ENCODE assay signal across 11 mouse cellular contexts in the genomic region with DNA sequence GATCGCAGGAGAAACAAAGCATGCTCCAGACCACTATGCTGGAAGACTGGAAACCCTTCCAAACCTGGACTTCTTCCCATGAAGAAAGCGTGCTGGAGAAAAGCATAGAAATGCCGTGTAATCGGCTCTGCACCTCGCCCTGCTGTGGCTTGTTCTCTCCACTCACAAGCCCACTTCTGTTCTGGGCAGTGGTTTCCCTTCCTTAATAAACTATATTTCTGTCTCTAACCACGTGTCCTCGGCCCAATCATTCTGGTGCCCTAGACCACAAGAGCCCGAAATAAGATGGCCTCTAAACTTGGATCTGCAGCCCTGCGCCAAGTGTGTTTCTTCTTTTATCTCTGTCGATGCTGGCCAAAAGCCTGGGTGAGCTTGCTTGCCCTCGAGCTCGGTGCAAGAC. TPM values are rescaled to one million over a fixed set of nuclear protein-coding genes. Genes with fewer than 3 reads are reported as not detected.
DNase-seq lines count a peak whose midpoint lies in the region; ATAC-seq and TF ChIP-seq lines count a peak whose summit lies in the region.
"Had no signal": no experiment of that assay in that cellular context is flagged by ENCODE, and none has a peak within 500 bp of the region (broad histone marks: within the 10 kb centered on the region; RNA-seq: fewer than 3 reads in every experiment).

No protein-coding gene starts in this region.

- no peaks in the 10 kb centered on the region for H3K27me3 ChIP-seq in intestine, embryonic 16.5 days (replicated peaks; ENCODE audit: control insufficient read depth, insufficient read depth, low read length)
- H3K27me3 ChIP-seq in intestine, embryonic 15.5 days (replicated peaks), result no peaks in the 10 kb centered on the region
- no peaks in the 10 kb centered on the region for H3K27me3 ChIP-seq in embryonic facial prominence, embryonic 15.5 days
- H3K27me3 ChIP-seq in liver, embryonic 14.5 days (ENCODE audit: control insufficient read depth, insufficient read depth, low read length), result no peaks in the 10 kb centered on the region
- no peaks in the 10 kb centered on the region for H3K27me3 ChIP-seq in splenic B cell, adult 2 months (ENCODE audit: control insufficient read depth, insufficient read depth, low read length, poor library complexity, severe bottlenecking)

- 82% methylated on average over 12 of the region's 12 CpGs for WGBS in intestine, embryonic 16.5 days
- WGBS in intestine, embryonic 15.5 days, result 75% methylated on average over 12 of the region's 12 CpGs
- WGBS in embryonic facial prominence, embryonic 15.5 days, result 69% methylated on average over 12 of the region's 12 CpGs
- WGBS in liver, embryonic 14.5 days (ENCODE audit: insufficient replicate concordance), result 34% methylated on average over 12 of the region's 12 CpGs

- TF ChIP-seq CTCF in liver, embryonic 14.5 days (IDR thresholded peaks at IDR 0.05; ENCODE audit: low read depth), result no peak

- 0 out of 2 replicates have a peak, but pooled peaks have one; percentile 15 for TF ChIP-seq EP300 in liver, embryonic 14.5 days (IDR thresholded peaks at IDR 0.05; ENCODE audit: low read depth)

- H3K4me2 ChIP-seq in intestine, embryonic 16.5 days (ENCODE audit: low read depth, low read length), result no peak overlapping the region
- no peak overlapping the region for H3K4me2 ChIP-seq in intestine, embryonic 15.5 days (replicated peaks)
- H3K4me2 ChIP-seq in embryonic facial prominence, embryonic 15.5 days (replicated peaks), result no peak overlapping the region
- H3K4me2 ChIP-seq in liver, embryonic 14.5 days (ENCODE audit: low read depth), result peak overlapping the region; percentile 67

- ATAC-seq in intestine, embryonic 16.5 days, result no peak
- ATAC-seq in intestine, embryonic 15.5 days, result no peak
- ATAC-seq in embryonic facial prominence, embryonic 15.5 days (ENCODE audit: insufficient number of reproducible peaks, low FRiP score, low TSS enrichment, low read depth), result peak; percentile 73; the same call in 1 of the 2 replicates
- ATAC-seq in liver, embryonic 14.5 days (ENCODE audit: insufficient read depth), result no peak

- no peak overlapping the region for H3K4me3 ChIP-seq in intestine, embryonic 16.5 days (ENCODE audit: low read length)
- H3K4me3 ChIP-seq in intestine, embryonic 15.5 days (replicated peaks), result no peak overlapping the region
- H3K4me3 ChIP-seq in embryonic facial prominence, embryonic 15.5 days (replicated peaks), result no peak overlapping the region
- no peak overlapping the region for H3K4me3 ChIP-seq in liver, embryonic 14.5 days (ENCODE audit: insufficient read depth in 1 of 2, low read depth in 2 of 2, low read length in 2 of 2)
- H3K4me3 ChIP-seq: limb, embryonic 10.5 days had no signal

- H3K9me3 ChIP-seq in intestine, embryonic 16.5 days (ENCODE audit: control insufficient read depth, low read length), result no peaks in the 10 kb centered on the region
- no peaks in the 10 kb centered on the region for H3K9me3 ChIP-seq in intestine, embryonic 15.5 days
- no peaks in the 10 kb centered on the region for H3K9me3 ChIP-seq in embryonic facial prominence, embryonic 15.5 days (replicated peaks)
- H3K9me3 ChIP-seq in liver, embryonic 14.5 days (ENCODE audit: control insufficient read depth, low read length), result no peaks in the 10 kb centered on the region
- H3K9me3 ChIP-seq: limb, embryonic 10.5 days had no signal

- DNase-seq in liver, embryonic 14.5 days (ENCODE audit: low read depth in 3 of 3, low spot score in 3 of 3), result no peak
- DNase-seq in splenic B cell, adult 2 months (ENCODE audit: low read depth, low spot score), result peak; percentile 4
- DNase-seq in adrenal gland, adult 18-20 months (ENCODE audit: low spot score in 2 of 2), result no peak
- no peak for DNase-seq in gastrocnemius, postnatal 10 days
- DNase-seq: gastrocnemius, postnatal 36 days; lung, postnatal 10 days; thymus, postnatal 25 days had no signal

- no peaks in the 10 kb centered on the region for H3K36me3 ChIP-seq in intestine, embryonic 16.5 days (ENCODE audit: control insufficient read depth, insufficient read depth, low read length)
- H3K36me3 ChIP-seq in intestine, embryonic 15.5 days, result no peaks in the 10 kb centered on the region
- no peaks in the 10 kb centered on the region for H3K36me3 ChIP-seq in embryonic facial prominence, embryonic 15.5 days
- no peaks in the 10 kb centered on the region for H3K36me3 ChIP-seq in liver, embryonic 14.5 days (replicated peaks; ENCODE audit: control insufficient read depth, insufficient read depth, low read depth)
- no peaks in the 10 kb centered on the region for H3K36me3 ChIP-seq in splenic B cell, adult 2 months (ENCODE audit: control insufficient read depth, insufficient read depth, low read length, poor library complexity, severe bottlenecking)
- H3K36me3 ChIP-seq: limb, embryonic 10.5 days had no signal

- H3K9ac ChIP-seq in intestine, embryonic 16.5 days (ENCODE audit: low read depth, low read length), result no peak overlapping the region
- H3K9ac ChIP-seq in intestine, embryonic 15.5 days, result no peak overlapping the region
- H3K9ac ChIP-seq in embryonic facial prominence, embryonic 15.5 days, result no peak overlapping the region
- peak overlapping the region; percentile 57 for H3K9ac ChIP-seq in liver, embryonic 14.5 days (replicated peaks)

- H3K4me1 ChIP-seq in intestine, embryonic 16.5 days (ENCODE audit: control insufficient read depth, insufficient read depth, low read length), result peaks cover 5% of the 10 kb centered on the region; the same call in 1 of the 2 replicates
- 0 out of 2 replicates have a peak, but pooled peaks cover 2% of the 10 kb centered on the region for H3K4me1 ChIP-seq in intestine, embryonic 15.5 days (replicated peaks)
- H3K4me1 ChIP-seq in embryonic facial prominence, embryonic 15.5 days, result no peaks in the 10 kb centered on the region
- H3K4me1 ChIP-seq in liver, embryonic 14.5 days (replicated peaks; ENCODE audit: control insufficient read depth in 2 of 2, insufficient read depth in 2 of 2, low read length in 1 of 2), result peaks cover 82 to 85% of the 10 kb centered on the region in 2 experiments

- peak overlapping the region; percentile 30; the same call in 1 of the 2 replicates for H3K27ac ChIP-seq in intestine, embryonic 16.5 days (ENCODE audit: low read length)
- H3K27ac ChIP-seq in intestine, embryonic 15.5 days, result no peak overlapping the region
- 0 out of 2 replicates have a peak overlapping the region, but pooled peaks have one; percentile 4 for H3K27ac ChIP-seq in embryonic facial prominence, embryonic 15.5 days (replicated peaks)
- H3K27ac ChIP-seq in liver, embryonic 14.5 days, result peak overlapping the region; percentile 99
- H3K27ac ChIP-seq: limb, embryonic 10.5 days had no signal

RNA-seq across cellular contexts. Expression of a gene that starts 44.0 kb away (rescaled TPM):
- polyA plus RNA-seq in intestine, embryonic 16.5 days (2015; fragmentation: Nextera tagmentation; extraction: Ambion mirVana), result 101 and 114 TPM in 2 replicates
- polyA plus RNA-seq in intestine, embryonic 15.5 days (2015; fragmentation: Nextera tagmentation; extraction: Ambion mirVana), result 102 and 106 TPM in 2 replicates
- 82.3 and 87.6 TPM in 2 replicates for polyA plus RNA-seq in embryonic facial prominence, embryonic 15.5 days (2015; fragmentation: Nextera tagmentation; extraction: Ambion mirVana)
- 36.3 and 46.0 TPM in 2 replicates for polyA plus RNA-seq in liver, embryonic 14.5 days (2012; rRNA removed)
- polyA plus RNA-seq in liver, embryonic 14.5 days (2014; fragmentation: Nextera tagmentation; extraction: Ambion mirVana), result 41.6 and 43.3 TPM in 2 replicates
- 10 to 100 TPM; 66.4 to 90.8 TPM for total RNA-seq in adrenal gland, adult 18-20 months (2021)
- 10 to 100 TPM; 44.9 to 51.3 TPM for total RNA-seq in gastrocnemius, postnatal 10 days (2021)
